Mouse (Mus musculus): ENCODE data around the gene Adig.
A peak's percentile ranks its signal among the peaks of the same experiment; 100 is the strongest.

Gene Adig

GRCm38 (mm10) chr2:158501836-158502812, at the start of gene Adig:
Adig (plus strand) TSS chr2:158502612.
- no peak for DNase-seq

- DNase-seq: no peak
Observed at GRCm38 (mm10) chr2:158456451-158456850, 46.0 kb upstream of the Adig start.

GRCm38 (mm10) chr2:158457610-158458009, 44.8 kb upstream of the Adig start:
- DNase-seq: no peak

- DNase-seq: no peak
Observed at GRCm38 (mm10) chr2:158462450-158462849, 40.0 kb upstream of the Adig start.

GRCm38 (mm10) chr2:158474159-158474558, 28.3 kb upstream of the Adig start:
- no peak for DNase-seq

- DNase-seq: no peak
Observed at GRCm38 (mm10) chr2:158477640-158478039, 24.8 kb upstream of the Adig start.

GRCm38 (mm10) chr2:158498457-158498856, 4.0 kb upstream of the Adig start:
- DNase-seq: no peak

GRCm38 (mm10) chr2:158503226-158503625, 814 bp downstream of the Adig start:
- DNase-seq: no peak

- DNase-seq: no peak
Observed at GRCm38 (mm10) chr2:158503671-158504070, 1.3 kb downstream of the Adig start.

GRCm38 (mm10) chr2:158506475-158506874, 4.1 kb downstream of the Adig start:
- DNase-seq: no peak

- no peak for DNase-seq
Observed at GRCm38 (mm10) chr2:158507046-158507445, 4.6 kb downstream of the Adig start.

- no peak for DNase-seq
Observed at GRCm38 (mm10) chr2:158510665-158511064, 8.3 kb downstream of the Adig start.

- no peak for DNase-seq
Observed at GRCm38 (mm10) chr2:158512528-158512927, 10.1 kb downstream of the Adig start, which contains the start of gene Arhgap40. Arhgap40 (plus strand) TSS chr2:158512796.

GRCm38 (mm10) chr2:158513821-158514336, 11.5 kb downstream of the Adig start:
- no peak for DNase-seq

GRCm38 (mm10) chr2:158518583-158518982, 16.2 kb downstream of the Adig start:
- no peak for DNase-seq

- no peak for DNase-seq
Observed at GRCm38 (mm10) chr2:158519071-158519470, 16.7 kb downstream of the Adig start.

GRCm38 (mm10) chr2:158519800-158520199, 17.4 kb downstream of the Adig start:
- no peak for DNase-seq

- no peak for DNase-seq
Observed at GRCm38 (mm10) chr2:158523060-158523459, 20.6 kb downstream of the Adig start.

GRCm38 (mm10) chr2:158524129-158524860, 21.9 kb downstream of the Adig start:
- DNase-seq: no peak

- peak; percentile 14 for DNase-seq
Observed at GRCm38 (mm10) chr2:158534090-158534489, 31.7 kb downstream of the Adig start.

- no peak for DNase-seq
Observed at GRCm38 (mm10) chr2:158534559-158534958, 32.1 kb downstream of the Adig start.

- DNase-seq: no peak
Observed at GRCm38 (mm10) chr2:158539433-158540305, 37.3 kb downstream of the Adig start.

Measured in cerebellum, adult 9-11 months (tissue).